Mouse (Mus musculus): ENCODE results near the gene Crb2.

DNA sequence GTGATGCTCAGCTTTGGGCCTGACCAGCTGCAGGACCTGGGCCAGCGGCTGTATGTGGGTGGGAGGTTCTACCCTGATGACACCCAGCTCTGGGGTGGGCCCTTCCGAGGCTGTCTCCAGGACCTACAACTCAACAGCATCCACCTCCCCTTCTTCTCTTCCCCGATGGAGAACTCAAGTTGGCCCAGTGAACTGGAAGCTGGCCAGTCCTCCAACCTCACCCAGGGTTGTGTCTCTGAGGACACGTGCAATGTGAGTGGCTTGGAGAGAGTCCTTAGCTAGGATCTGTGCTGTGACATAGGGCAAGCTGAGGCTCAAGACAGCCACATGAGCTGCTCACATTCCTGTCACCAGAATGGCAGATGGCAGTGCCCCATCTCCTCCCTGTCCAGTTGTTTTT is 15.3 kb downstream of the Crb2 start:
- TF ChIP-seq MAFK (IDR thresholded peaks at IDR 0.05; ENCODE audit: insufficient read depth, low read depth, low read length) (no peak), ZNF384 (IDR thresholded peaks at IDR 0.05; ENCODE audit: low read depth, low read length) (no peak), ZC3H11A (IDR thresholded peaks at IDR 0.05; ENCODE audit: borderline replicate concordance, low read depth, low read length) (no peak)
